Mouse (Mus musculus): ENCODE measurements around the gene Ptprn.
"Not testable (repeated sequence)": the region's sequence is repeated elsewhere in the genome, so short reads cannot be mapped to it uniquely, and the experiment has no call there.

Ptprn gene

DNA sequence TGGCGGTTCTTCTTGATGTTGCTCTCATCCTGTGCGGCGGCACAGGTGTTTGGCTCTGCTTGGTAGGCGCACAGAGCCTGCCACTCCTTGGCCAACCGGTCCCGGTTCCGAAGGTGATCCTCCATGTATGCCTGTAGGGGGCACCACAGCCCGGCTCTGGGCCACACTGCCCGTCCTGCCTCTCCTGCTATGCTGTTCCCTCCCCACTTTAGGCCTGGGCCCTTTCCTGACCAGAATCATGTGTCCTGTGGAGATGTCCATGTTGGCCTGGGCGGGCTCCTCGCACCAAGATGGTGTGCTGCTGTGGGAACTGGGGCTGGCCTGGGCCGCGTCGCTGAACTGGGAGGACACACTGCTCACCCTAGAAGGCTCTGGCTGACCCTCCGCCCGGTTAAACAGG is 11.3 kb downstream of the Ptprn start:
- DNase-seq (ENCODE audit: low spot score in 2 of 2) = no peak

DNA sequence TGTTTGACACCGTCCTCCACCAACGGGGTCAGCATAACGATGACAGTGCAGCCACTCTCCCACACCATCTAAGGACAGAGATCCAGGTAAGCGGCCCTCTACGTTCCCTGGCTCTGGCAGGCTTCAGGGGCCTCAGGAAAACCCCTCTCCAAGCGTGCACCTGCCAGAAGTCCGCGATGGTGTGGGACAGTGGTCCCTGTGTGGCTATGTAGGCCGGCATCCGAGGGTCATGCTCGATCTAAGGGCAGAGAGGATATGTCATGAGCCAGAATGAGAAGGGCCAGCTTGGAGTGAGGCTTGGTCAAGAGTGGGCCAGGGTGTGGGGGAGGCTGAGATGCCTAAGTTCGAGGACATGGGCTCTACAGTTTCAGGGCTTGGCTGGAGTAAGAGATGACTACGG is 12.0 kb downstream of the Ptprn start:
- no peak for DNase-seq (ENCODE audit: low spot score in 2 of 2)

DNA sequence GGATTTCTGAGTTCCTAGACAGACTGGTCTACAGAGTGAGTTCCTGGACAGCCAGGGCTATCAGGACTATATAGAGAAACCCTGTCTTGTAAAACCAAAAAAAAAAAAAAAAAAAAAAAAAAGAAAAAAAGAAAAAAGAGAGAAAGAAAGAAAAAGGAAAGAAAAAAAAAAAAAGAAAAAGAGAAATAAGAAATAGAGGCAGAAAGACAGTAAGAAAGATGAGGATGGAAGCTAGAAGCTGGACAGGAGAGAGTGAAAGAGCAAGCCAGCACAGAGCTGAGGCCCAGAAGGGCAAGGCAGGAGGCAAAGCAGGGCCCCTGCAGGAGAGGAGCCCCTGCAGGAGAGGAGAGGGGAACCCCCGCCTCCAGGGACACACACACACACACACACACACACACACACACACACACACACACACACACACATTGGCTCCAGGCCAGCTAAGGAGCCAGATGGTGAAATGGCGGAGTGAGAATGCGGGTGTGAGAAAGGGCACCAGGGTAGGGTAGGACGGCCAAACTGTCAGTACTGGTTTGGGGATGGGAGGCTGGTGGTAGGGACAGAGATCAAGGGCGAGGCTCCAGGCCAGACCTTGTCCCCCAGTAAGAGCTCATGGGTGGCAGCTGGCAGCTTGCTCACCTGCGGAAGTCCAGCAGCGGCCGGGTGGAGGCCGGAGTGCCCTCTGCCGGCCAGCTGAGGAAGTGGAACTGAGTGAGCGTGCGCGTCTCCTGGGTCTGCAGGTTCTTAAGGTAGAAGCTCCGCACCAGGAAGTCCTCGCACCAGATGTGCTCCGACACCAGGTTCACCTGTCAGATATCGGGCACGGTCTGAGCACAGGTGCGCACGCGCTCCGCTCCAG is 13.0 kb downstream of the Ptprn start:
- DNase-seq (ENCODE audit: low spot score in 2 of 2) = peak; percentile 76 to 83

DNA sequence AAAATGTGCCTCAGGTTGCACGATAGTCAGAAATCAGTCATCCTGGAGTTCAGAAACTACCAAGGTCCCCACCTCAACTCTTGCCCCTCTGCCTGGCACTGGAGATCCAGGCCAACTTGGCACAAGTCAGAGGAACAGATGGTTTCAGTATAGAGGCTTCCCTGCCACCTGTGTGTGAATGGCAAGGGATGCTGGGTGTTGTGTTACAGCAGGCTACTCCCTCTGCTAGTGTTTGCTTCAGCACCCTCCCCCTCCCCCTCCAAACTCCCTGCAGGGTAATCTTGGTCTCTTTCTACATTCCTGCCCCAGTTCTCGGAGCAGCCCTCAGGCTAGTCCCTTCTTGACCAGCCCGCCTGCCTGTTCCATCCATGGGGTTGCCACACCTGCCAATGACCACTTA is 13.8 kb downstream of the Ptprn start:
- no peak for DNase-seq (ENCODE audit: low spot score in 2 of 2)

DNA sequence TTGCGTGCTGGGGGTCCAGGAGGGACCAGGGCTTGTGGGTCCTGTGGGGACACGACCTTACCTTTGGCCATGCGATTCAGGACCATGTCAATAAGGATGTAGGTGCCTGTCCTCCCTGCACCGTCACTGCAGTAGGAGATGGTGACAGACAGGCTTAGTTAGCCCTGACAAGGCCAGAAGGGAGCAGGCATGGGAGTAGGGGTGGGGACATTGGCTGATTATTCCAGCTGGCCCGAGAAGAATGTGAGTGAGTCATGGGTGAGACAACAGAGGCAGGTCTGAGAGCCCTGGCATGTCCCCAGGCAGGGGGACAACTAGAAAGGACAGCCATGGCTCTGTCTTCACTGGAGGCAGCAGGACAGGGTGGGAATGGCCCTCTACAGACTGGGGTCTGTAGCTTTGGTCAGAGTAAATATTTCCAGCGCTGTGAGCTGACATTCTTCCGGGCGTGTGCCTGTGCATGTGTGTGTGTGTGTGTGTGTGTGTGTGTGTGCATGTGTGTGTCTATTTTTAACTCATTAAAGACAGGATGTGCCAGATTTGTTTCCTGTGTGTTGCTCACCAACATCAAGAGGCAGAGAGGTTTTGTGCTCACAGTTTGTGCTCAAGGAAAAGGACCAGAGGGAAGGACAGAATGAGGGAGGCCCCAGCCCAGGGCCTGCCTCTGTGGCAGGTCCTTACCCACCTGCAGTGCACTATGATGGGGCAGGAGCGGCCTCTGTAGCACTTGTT is 16.1 kb downstream of the Ptprn start:
- DNase-seq (ENCODE audit: low spot score in 2 of 2) = no peak

DNA sequence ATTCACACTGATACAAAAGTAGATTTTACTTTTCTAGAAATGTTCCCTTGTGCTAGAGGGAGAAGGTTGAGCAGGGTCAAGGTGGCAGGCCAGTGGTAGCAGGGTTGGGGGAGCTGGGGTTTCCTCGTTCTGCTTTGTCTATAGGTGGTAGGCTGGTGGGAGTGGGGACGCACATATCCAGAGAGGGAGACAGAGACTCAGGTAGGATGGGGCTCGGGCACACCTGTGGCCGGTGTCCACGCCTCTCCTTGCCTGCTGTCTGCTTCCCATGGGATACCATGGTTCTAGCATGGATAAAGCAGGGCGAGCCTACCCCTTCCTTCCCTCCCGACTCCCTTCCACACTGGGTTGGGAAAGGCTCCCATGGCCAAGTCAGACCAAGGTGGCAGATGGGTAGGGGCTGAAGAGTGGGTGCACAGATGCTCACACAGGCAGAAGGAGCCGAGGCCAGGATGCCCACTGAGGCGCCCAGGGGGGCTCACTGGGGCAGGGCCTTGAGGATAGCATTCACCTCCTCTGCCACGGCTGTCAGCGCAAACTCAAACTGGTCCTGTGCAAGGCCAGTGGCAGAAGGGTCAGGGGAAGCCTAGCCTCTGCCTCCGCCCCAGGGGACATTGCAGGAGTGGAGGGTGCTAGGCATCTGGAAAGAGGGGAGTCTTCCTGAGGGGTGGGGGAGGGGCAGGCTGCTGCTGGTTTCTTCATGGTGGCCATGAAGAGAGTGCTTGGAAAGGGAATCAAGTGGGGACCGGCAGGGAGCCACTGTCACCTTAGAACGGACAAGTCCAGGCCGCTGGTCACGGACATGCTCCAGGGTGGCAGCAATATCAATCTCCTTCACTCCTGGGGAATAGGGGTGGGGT is 17.0 kb downstream of the Ptprn start:
- no peak for DNase-seq (ENCODE audit: low spot score in 2 of 2)

DNA sequence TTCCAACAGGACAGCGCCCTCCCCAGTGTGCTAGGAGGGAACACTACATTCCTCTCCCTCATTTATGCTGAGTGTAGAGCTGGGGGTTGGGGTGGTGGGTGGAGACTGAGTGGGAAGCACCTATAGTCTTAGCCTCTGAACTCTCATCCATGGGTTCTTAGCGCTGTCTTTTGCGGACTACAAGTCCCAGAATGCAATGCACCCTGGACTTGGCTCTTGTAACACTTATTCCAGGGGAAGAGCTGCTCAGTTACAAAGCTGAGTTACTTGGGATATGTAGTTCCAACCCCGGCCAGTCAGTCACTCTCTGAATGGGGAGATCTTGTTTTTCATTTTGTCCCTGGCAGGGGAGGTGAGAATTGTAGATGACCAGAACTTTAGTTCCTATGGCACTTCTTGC is 19.5 kb downstream of the Ptprn start:
- no peak for DNase-seq (ENCODE audit: low spot score in 2 of 2)

DNA sequence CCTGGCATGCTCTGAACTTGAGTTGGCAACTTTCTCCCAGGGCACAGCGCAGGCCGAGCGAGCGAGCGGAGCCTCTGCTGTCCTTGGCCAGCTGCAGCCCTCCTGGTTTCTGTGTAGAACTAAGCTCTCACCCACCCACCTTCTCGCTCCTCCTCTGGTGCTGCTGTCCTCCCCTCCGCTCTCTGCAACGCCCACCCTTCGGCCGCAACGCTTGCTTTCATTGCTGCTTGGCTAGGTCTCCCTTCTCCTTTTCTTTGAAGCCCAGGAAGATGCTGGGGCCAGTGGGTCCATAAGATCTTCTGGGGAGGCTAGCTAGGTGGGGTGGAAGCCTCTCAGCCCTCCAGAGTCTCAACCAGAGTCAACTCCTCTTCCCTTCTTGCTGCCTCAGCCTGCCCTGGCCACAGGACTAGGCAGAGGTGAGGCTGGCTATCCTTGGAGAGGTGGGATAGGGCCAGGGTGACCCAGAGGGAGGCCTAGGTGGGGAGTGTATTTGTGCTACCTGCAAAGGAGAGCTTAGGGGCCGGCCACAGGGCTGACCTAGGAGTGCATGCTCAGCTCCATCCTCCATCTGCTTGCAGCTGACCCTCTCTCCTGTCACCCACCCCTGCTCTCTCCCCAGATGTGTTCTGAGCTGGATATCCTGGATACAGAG is 20.0 kb downstream of the Ptprn start:
- no peak for DNase-seq (ENCODE audit: low spot score in 2 of 2)

DNA sequence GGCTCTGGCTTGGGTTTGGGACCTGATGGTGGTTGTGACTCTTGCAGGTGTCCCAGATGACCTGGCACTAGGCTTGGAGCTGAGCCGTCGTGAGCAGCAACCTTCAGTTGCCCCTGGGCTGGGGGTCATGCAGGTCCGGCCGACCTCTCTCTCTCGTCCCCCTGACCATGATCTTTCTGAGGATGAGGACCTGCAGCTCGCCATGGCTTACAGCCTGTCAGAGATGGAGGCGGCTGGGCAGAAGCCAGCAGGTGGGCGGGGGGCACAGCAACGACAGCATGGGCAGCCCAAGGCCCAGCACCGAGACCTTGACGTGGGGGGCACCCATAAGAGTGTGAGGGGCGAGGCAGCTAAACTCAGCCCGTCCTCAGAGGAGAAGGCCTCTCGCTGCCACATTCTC is 20.9 kb downstream of the Ptprn start:
- DNase-seq (ENCODE audit: low spot score in 2 of 2) = no peak

DNA sequence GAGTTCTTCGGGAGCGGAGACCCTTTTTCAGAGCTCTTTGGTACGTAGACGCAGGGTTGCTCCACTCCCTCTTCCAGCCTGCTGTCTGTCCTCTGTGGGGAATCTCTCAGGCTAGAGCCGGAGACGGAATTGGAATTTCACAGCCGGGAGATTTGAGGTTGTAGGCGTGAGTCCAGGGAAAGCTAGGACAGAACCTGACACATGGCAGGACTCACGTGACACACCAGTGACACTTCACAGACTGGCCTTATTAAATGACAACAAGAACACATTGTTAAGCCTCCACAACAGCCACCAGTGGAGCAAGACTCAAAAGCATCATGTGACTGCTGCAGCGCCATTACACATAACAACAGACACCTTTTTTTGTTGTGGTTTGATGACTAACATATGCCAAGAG is 24.7 kb downstream of the Ptprn start:
- DNase-seq (ENCODE audit: low spot score in 2 of 2) = no peak

DNA sequence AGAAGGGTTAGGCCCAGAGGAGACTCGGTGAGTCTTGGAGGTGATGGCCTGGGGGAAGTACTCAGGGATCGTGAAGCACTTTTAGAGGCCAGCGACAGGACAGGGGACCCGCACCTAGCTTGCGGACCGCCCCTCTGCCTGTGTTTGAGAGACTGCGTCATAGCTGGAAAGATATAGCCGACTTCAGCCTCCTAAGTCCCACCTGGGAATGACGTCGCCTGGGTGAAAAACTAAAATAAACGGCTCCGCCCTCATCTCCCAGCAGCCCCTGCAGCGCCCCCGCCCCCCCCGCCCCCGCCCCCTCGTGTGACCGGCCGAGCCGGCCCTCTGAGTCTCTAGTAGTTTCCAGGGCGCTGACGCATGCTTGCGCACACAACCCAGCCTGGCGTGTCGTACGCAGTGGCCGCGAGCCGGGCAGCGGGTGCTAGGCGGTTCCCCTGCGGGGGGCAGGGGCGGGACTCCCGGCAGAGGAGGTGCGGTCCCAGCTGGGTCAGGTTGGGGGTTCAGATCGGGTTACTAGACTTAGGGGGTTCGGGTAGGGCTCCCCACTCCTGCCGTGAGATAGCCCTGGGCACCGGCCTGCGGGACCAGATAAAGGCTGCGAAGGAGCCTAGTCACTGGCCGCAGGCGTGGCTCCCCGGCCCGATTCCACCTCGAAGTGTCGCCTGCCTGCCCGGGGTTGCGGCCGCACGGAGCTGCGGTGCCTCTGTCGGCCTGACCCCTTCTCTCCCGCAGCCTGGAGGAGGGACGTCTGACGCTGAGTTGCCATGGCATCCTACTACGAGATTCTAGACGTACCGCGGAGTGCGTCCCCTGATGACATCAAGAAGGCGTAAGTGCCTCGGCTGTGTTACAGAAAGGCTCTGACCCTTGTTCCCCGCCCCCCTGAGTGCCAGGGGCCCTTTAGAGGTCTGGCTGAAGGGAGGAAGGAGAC is 27.9 kb downstream of the Ptprn start, which contains the start of gene Dnajb2:
TSS of gene Dnajb2 (plus strand) at position 290 of the 934 bp plus-strand sequence.
- peak; percentile 40 to 57 for DNase-seq (ENCODE audit: low spot score in 2 of 2)

DNA sequence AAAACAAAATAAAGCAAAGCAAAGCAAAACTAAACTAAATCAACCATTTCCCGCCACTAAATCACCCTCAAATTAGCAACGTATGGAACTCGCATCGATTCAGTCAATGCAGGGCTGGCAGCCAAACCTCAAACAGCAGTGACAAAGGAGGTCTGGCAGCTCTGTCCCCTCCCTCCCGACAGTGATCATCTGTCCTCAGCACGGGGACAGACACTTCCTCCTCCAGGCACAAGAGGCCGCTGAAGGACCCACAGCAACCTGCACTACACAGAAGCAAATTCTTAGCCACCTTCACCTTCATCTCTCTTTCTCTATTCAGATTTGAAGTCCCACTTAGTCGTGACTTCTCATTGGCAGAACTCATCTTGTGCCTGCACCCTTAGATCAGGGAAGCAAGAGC is 29.7 kb downstream of the Ptprn start:
- peak; percentile 56 to 62 for DNase-seq (ENCODE audit: low spot score in 2 of 2)

DNA sequence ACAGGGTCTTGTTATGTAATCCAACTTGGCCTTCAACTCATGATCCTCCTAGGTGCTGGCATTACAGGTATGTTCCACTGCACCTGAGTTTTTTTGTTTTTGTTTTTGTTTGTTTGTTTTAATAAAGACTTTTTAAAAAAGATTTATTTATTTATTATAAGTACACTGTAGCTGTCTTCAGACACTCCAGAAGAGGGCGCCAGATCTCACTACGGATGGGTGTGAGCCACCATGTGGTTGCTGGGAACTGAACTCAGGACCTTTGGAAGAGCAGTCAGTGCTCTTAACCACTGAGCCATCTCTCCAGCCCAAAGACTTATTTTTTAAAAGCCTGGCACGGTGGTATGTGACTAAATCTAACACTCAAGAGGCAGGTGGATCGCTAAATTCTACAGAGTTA is 31.8 kb downstream of the Ptprn start:
- not testable (repeated sequence) for DNase-seq (ENCODE audit: low spot score in 2 of 2)

DNA sequence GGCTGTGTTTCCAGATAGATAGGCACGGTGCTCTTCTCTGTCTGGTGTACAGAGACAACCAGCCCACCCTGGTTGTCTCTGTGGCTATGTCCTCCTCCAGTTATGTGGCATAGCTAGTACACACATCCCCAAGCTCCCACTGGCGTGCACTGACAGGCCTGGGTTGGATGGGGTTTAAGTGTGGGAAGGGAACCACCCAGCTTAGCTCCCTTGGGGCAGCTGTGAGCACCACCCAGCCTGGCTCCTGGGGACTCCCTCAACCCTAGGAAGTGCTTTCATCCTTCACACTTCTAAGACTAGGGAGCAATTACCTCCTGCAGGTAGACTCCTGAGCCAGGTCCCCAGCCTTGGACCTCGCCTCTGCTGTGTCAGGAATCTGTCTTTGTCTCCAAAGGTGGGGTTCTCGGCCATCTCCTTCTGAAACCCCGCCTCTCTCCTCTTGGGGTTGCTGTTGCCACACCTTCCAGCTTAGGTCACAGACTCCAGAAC is 32.6 kb downstream of the Ptprn start, which contains the start of gene A630095N17Rik:
TSS of gene A630095N17Rik (minus strand) at position 439 of the 489 bp plus-strand sequence.
- DNase-seq (ENCODE audit: low spot score in 2 of 2) = no peak

DNA sequence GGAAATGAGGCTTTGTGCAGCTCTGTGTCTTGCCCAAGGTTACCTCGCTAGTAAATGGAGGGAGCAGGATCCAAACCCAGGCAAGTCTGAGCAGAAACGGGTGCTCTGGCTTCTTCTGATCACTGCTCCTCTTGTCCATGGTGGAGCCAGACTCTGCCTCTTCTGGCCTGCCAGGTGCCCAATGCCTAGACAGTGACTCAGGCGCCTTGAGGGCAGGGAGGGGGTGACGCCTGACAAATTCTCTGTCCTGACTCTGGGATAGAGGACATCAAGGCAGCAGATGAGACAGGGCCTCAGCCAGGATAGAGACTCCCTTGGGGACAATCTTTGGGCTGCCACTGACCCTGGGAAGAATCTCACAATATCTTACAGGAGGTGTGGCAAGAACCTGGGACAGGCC is 33.1 kb downstream of the Ptprn start:
- DNase-seq (ENCODE audit: low spot score in 2 of 2) = no peak

DNA sequence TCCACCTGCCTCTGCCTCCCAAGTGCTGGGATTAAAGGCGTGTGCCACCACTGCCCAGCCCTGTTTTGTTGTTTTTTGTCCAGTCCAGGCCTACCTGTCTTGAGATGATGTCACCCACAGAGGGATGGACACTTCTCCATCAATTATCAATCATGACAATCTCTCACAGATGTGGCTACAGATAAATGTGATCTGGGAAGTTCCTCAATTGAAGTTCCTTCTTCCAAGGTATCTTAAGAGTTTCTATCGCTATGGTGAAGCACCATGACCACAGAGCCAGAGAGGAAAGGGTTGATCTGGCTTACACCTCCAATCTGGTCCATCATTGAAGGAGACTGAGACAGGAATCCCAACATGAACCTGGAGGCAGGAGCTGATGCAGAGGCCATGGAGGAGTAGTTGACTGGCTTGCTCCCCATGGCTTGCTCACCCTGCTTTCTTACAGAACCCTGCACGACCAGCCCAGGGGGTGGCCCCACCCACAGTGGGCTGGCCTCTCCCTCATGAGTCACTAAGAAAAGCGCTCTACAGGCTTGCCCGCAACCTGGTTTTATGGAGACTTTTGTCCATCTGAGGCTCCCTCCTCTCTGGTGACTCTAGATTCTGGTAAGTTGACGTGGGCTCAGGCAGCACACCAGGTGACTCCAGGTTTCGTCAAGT is 33.8 kb downstream of the Ptprn start:
- no peak for DNase-seq (ENCODE audit: low spot score in 2 of 2)

DNA sequence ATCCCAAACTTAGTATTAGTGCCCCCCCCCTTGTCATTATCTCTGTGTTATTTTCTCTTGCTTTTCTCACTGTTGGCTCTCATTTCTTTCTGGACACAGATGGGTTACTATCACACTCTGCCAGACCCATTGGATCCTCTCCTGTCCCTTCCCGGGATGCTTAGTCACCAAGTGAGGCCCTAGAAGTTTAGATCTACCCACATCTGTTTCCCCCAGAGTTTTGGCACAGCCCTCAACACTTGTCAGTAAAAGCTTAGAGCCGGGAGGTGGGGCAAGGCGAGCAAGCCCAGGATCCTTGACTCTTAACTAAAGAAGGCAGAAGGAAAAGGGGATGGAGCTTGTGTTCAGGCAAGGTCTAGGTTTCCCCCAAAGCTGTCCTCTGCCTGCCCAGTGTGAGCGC is 35.1 kb downstream of the Ptprn start:
- DNase-seq (ENCODE audit: low spot score in 2 of 2) = no peak

DNA sequence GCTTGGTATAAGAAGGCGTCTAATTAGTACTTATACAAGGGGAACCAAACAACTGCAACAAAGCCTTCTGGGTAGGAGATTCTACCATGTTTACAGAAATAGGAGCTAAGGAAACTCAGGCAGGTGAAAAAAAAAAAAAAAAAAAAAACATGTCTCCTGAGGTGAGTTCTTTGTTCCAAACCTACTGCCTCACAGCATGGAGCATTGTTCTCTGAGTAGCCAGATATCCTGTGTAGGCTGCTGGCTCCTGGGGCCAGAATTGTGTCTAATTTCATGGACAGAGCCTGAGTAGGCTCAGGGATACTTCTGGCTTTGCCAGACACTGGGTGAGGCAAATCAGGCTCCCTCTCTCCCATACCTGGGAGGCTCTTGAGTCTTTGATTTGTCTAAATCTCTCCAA is 36.6 kb downstream of the Ptprn start:
- no peak for DNase-seq (ENCODE audit: low spot score in 2 of 2)

DNA sequence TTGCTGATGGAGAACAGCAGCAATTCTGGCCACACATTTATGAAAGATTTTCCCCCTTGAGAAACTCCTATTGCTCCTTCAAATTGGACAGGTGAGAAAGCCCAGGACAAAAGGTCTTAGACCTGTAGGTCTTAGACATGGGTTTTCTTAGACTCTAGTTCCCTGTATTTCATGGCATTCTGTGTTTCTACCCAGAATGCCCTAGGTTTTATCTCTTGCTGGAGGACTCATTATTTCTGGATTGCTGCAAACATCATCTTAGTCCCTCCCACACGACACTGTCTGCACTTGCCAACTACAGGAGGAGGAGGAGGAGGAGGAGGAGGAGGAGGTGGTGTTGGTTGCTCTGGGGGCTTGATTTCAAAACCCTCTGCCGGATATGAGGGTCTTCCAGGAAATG is 38.2 kb downstream of the Ptprn start:
- DNase-seq (ENCODE audit: low spot score in 2 of 2) = no peak

DNA sequence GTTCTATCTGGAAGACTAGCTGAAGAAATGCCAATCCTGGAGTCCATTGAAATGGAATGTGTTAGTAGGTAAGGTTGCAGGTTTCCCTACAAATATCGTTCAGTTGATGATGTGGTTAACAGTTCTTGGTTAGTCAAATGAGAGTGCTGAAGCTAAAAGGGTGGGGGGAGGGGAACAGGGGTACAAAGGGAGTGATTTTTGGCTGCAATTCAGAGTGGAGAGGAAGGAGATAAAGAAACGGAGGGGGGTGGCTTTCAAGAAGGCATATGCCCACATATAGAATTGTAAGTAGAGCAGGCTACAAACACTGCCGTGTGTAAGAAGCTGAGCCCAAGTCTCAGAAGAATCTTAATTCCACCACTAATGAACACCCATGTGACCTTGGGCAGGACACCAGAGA is 38.8 kb downstream of the Ptprn start:
- no peak for DNase-seq (ENCODE audit: low spot score in 2 of 2)
